ENCODE assay signal across 9 mouse cellular contexts in genomic region chr9:92412045-92412444, GRCm38 (mm10). TPM values are rescaled to one million over a fixed set of nuclear protein-coding genes. Genes with fewer than 3 reads are reported as not detected.
A peak's percentile ranks its signal among the peaks of the same experiment; 100 is the strongest.
DNase-seq lines count a peak whose midpoint lies in the region.
"Had no signal": no experiment of that assay in that cellular context is flagged by ENCODE, and none has a peak within 500 bp of the region (broad histone marks: within the 10 kb centered on the region; RNA-seq: fewer than 3 reads in every experiment).

No protein-coding gene starts in this region.

- peak; percentile 8 to 38 for DNase-seq in frontal cortex, adult 2 months (ENCODE audit: extremely low spot score in 1 of 2, low spot score in 1 of 2)
- DNase-seq in frontal cortex, postnatal 25 days (ENCODE audit: low spot score in 2 of 2), result no peak
- DNase-seq in ovary, postnatal 10 days (ENCODE audit: low spot score), result peak; percentile 3
- no peak for DNase-seq in ovary, postnatal 36 days (ENCODE audit: low spot score)
- DNase-seq in heart, postnatal 4 days, result peak; percentile 68
- DNase-seq in testis, postnatal 10 days (ENCODE audit: low spot score), result peak; percentile 41
- DNase-seq in cerebellum, adult 9-11 months, result no peak
- no peak for DNase-seq in cerebellum, adult 8-10 months
- DNase-seq: cerebellum, postnatal 25 days had no signal

RNA-seq across cellular contexts. Expression of gene Plscr4, which starts 45.1 kb away (rescaled TPM):
- polyA plus RNA-seq in frontal cortex, adult 2 months (2012; rRNA removed), result 4.9 and 5.6 TPM in 2 replicates
- 10 to 100 TPM; 10.1 TPM for total RNA-seq in heart, postnatal 4 days (2021)

Comparison
In these comparisons a context has a peak if more than half of its experiments do, and no peak if none do; other contexts are left out.
1. DNase-seq: peak in frontal cortex, adult 2 months (2 of 2), ovary, postnatal 10 days (single experiment), heart, postnatal 4 days (single experiment) and testis, postnatal 10 days (single experiment); none in frontal cortex, postnatal 25 days (0 of 2), ovary, postnatal 36 days (single experiment), cerebellum, adult 9-11 months (single experiment) and cerebellum, adult 8-10 months (single experiment).